Mouse (Mus musculus) bone marrow, adult 2 months (tissue): Measurements from ENCODE around the gene Spint5. TPM values are rescaled to one million over a fixed set of nuclear protein-coding genes. Genes with fewer than 3 reads are reported as not detected.
"Not testable (repeated sequence)": the region's sequence is repeated elsewhere in the genome, so short reads cannot be mapped to it uniquely, and the experiment has no call there.

Source experiments
- H3K27ac ChIP-seq: fragments of 200-500 bp; 2 replicates; pipeline ENCODE4 v1.5.1; 2012; ENCODE audit warnings: low read depth, mild to moderate bottlenecking, control low read depth, inconsistent platforms, low read length; ENCODE audit not compliant: control insufficient read depth, poor library complexity, insufficient read depth
- H3K4me1 ChIP-seq: fragments of 200-500 bp; 2 replicates; pipeline ENCODE4 v1.6.1; 2011; ENCODE audit warnings: low read length; ENCODE audit not compliant: control insufficient read depth, insufficient read depth
- H3K4me3 ChIP-seq: fragments of 200-500 bp; replicated peaks from 2 replicates; pipeline ENCODE3; 2011; ENCODE audit warnings: mild to moderate bottlenecking, low read depth, low read length, control low read depth; ENCODE audit not compliant: control insufficient read depth
- CTCF ChIP-seq: fragments of 200-500 bp; IDR thresholded peaks from 2 replicates; pipeline ENCODE4 v1.5.1; 2011; ENCODE audit warnings: low read length, control low read depth; ENCODE audit not compliant: control insufficient read depth, insufficient read depth
- POLR2A ChIP-seq: fragments of 200-500 bp; IDR thresholded peaks from 2 replicates; pipeline ENCODE4 v1.6.1; 2011; ENCODE audit warnings: low read depth, mild to moderate bottlenecking, control low read depth, low read length, borderline replicate concordance; ENCODE audit not compliant: control insufficient read depth
- WGBS: fragments of 180-500 bp; shearing (Covaris S2); methylation state at CpG from one replicate; pipeline ENCODE4 v1.1.7; 2018; 5-methylcytosine and 5-hydroxymethylcytosine counted together
- polyA plus RNA-seq: library from polyadenylated mRNA; stranded (reverse); fragments of >200 nt; gene quantifications from 2 replicates; pipeline ENCODE4 v1.2.4, GENCODE M21; 2011; ENCODE audit warnings: low replicate concordance; ENCODE audit not compliant: missing spikeins, insufficient read depth, insufficient read length

Gene Spint5
- polyA plus RNA-seq, 1 experiment, result not detected

- 49% methylated on average over 3 of the region's 3 CpGs for WGBS
- H3K4me1 ChIP-seq, result no peaks in the 10 kb centered on the region; the same call in 1 of the 2 replicates
- H3K27ac ChIP-seq, result no peak within 1 kb of the TSS
- H3K4me3 ChIP-seq, result no peak within 1 kb of the TSS
- TF ChIP-seq CTCF, result no peak
Observed at GRCm38 (mm10) chr2:164684807-164685206, 30.3 kb upstream of the Spint5 start, which contains the start of gene Wfdc13. TSS of gene Wfdc13 (plus strand) at chr2:164685107.

- 83% methylated on average over 4 of the region's 4 CpGs for WGBS
- H3K4me3 ChIP-seq, result no peak within 1 kb of the TSS
- no peaks in the 10 kb centered on the region for H3K4me1 ChIP-seq
- no peak within 1 kb of the TSS for H3K27ac ChIP-seq
- TF ChIP-seq POLR2A (no peak), CTCF (no peak)
Observed at GRCm38 (mm10) chr2:164698201-164698600, 16.9 kb upstream of the Spint5 start, which contains the start of gene Spint4. TSS of gene Spint4 (plus strand) at chr2:164698501.

GRCm38 (mm10) chr2:164700959-164701358 is 14.1 kb upstream of the Spint5 start:
- Histone ChIP-seq H3K27ac (no peak overlapping the region), H3K4me1 (no peaks in the 10 kb centered on the region), H3K4me3 (no peak overlapping the region)
- TF ChIP-seq CTCF, result no peak
- TF ChIP-seq POLR2A, result no peak
- WGBS, result 65% methylated on average over 5 of the region's 5 CpGs

GRCm38 (mm10) chr2:164701761-164702160 is 13.3 kb upstream of the Spint5 start:
- no peak for TF ChIP-seq CTCF
- TF ChIP-seq POLR2A, result no peak
- Histone ChIP-seq H3K4me3 (no peak overlapping the region), H3K27ac (no peak overlapping the region), H3K4me1 (no peaks in the 10 kb centered on the region)
- 70% methylated on average over 5 of the region's 5 CpGs for WGBS

- TF ChIP-seq CTCF (no peak), POLR2A (no peak)
- Histone ChIP-seq H3K27ac (no peak overlapping the region), H3K4me1 (no peaks in the 10 kb centered on the region), H3K4me3 (no peak overlapping the region)
- WGBS, result 73% methylated on average over 5 of the region's 5 CpGs
Observed at GRCm38 (mm10) chr2:164704235-164704634, 10.9 kb upstream of the Spint5 start.

- WGBS, result 88% methylated on average over 6 of the region's 6 CpGs
- no peak overlapping the region for H3K27ac ChIP-seq
- no peak overlapping the region for H3K4me3 ChIP-seq
- no peaks in the 10 kb centered on the region for H3K4me1 ChIP-seq
- TF ChIP-seq POLR2A (no peak), CTCF (no peak)
Observed at GRCm38 (mm10) chr2:164705328-164705727, 9.8 kb upstream of the Spint5 start.

- WGBS, result 82% methylated on average over 14 of the region's 14 CpGs
- no peak for TF ChIP-seq POLR2A
- no peak for TF ChIP-seq CTCF
- H3K27ac ChIP-seq, result no peak overlapping the region
- H3K4me1 ChIP-seq, result no peaks in the 10 kb centered on the region
- H3K4me3 ChIP-seq, result no peak overlapping the region
Observed at GRCm38 (mm10) chr2:164705991-164706390, 9.1 kb upstream of the Spint5 start.

GRCm38 (mm10) chr2:164716194-164716786 is 1.2 kb downstream of the Spint5 start:
- not testable (repeated sequence) for H3K27ac ChIP-seq, H3K4me1 ChIP-seq, H3K4me3 ChIP-seq
- WGBS, result 88% methylated on average over 23 of the region's 23 CpGs

GRCm38 (mm10) chr2:164723276-164723675 is 8.2 kb downstream of the Spint5 start:
- no peaks in the 10 kb centered on the region for H3K4me1 ChIP-seq
- H3K27ac ChIP-seq, result no peak overlapping the region
- TF ChIP-seq POLR2A, result no peak
- no peak for TF ChIP-seq CTCF
- H3K4me3 ChIP-seq, result no peak overlapping the region
- 78% methylated on average over 4 of the region's 4 CpGs for WGBS
